Mouse (Mus musculus) layer of hippocampus, adult 9-10 months (tissue): ENCODE results near the gene Lce3b.

ENCODE experiments used
- DNase-seq: peaks from one replicate; pipeline ENCODE4 v3.0.0; 2022; ENCODE audit warnings: low spot score

Gene Lce3b

GRCm38 (mm10) chr3:92932679-92933078 is at the start of gene Lce3b:
TSS of gene Lce3b (plus strand) at chr3:92932979.
- DNase-seq = no peak

- DNase-seq = no peak
Measured at GRCm38 (mm10) chr3:92894063-92894462, 38.7 kb upstream of the Lce3b start.

GRCm38 (mm10) chr3:92894489-92894888 is 38.3 kb upstream of the Lce3b start:
- no peak for DNase-seq

DNA sequence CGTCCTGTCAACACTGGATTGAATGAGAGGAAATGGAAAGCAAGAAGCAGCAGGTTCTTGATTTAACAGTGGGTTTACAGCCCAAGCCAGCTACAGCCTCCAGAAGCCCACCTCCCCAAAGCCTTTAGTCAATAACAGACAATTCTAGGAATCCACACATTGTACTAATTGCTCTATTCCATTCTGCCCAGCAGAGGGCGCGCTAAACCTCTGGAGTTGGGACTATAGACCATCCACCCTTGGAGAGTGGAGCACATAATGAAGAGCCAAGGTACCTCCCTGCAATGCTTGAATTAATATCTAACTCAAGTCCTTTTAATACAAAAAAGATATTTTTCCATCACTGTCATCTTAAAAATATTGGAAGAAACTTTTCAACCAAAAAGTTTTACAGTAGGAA is 29.8 kb upstream of the Lce3b start:
- peak; percentile 5 for DNase-seq

- DNase-seq = no peak
Measured at GRCm38 (mm10) chr3:92903640-92904039, 29.1 kb upstream of the Lce3b start.

DNA sequence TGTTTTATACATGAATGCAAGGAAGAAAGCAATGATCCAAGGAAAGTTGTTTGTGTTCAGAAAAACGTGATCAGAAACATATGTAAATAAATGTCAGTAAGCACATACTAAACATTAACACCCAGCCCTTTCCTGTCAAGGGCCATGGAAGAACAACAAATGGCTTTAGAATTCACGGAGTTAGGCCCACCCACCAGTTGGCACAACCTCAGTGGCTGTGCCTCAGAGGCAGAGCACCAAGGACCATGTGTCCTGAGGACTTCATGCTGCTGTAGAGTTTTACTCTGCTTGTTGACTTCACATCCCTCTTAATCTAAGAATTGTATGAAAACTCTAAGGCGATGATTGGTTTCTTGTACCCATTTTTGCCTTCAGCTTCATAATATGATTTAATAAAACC is 27.6 kb upstream of the Lce3b start:
- DNase-seq = no peak

DNA sequence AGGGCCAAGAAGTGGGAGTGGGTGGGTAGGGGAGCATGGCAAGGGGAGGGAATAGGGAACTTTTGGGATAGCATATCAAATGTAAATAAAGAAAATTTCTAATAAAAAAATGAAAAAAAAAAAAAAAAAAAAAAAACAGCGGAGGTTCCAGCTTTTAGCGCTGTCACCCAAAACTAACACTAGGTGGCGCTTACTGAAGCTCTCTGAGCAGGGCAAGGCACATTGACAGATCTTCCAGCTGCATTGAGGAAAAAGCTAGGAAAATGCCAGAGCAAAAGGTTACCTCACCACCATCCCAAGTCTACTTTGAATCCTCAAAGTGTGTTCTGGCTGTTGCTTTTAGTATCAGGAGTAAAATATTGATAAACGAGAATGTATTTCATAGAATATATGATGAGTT is 25.2 kb upstream of the Lce3b start:
- no peak for DNase-seq

- no peak for DNase-seq
Measured at GRCm38 (mm10) chr3:92920364-92920763, 12.4 kb upstream of the Lce3b start.

- DNase-seq = no peak
Measured at GRCm38 (mm10) chr3:92926130-92926529, 6.6 kb upstream of the Lce3b start, which contains the start of gene Lce3a. TSS of gene Lce3a (minus strand) at chr3:92926230.

DNA sequence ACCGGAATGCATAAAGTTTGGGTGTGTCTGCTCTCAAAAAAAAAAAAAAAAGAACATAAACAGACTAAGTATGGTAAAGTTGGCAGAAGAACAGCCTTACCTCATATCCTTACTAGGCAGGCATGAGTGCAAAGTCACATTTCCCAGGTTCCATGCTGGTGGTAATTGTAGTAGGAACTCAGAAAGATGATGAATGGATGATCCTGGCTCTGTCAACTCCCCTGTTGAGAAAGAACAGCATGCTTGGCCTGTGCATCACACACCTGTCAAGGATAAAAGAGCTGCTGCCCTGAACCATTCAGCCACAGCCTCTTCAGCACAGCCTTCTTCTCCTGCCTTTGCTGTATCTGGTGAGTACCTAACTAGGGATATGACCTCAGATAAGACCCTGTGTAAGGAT is 11.4 kb downstream of the Lce3b start, which contains the start of gene Lce3c:
TSS of gene Lce3c (plus strand) at position 301 of the 400 bp plus-strand sequence.
- no peak for DNase-seq

DNA sequence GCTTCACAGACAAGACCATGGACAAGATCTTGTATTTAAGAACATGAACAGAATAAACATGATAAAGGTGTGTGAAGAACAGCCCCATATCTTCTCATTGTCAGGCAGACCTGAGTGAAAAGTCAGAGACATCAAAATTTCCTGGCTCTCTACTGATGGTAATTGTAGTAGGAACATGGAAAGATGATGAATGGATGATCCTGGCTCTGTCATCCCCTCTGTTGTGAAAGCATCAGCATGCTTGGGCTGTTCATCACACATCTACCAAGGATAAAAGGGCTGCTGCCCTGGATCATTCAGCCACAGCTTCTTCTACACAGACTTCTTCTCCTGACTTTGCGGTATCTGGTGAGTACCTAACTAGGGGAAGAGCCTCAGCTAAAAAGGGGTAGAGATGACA is 24.3 kb downstream of the Lce3b start, which contains the start of gene Lce3d:
TSS of gene Lce3d (plus strand) at position 301 of the 400 bp plus-strand sequence.
- no peak for DNase-seq

- DNase-seq = no peak
Measured at GRCm38 (mm10) chr3:92966761-92967160, 34.0 kb downstream of the Lce3b start, which contains the start of gene Lce3e. TSS of gene Lce3e (plus strand) at chr3:92967061.

GRCm38 (mm10) chr3:92978484-92978883 is 45.7 kb downstream of the Lce3b start:
- no peak for DNase-seq
